ENCODE assay signal across 30 mouse cellular contexts in the genomic region with DNA sequence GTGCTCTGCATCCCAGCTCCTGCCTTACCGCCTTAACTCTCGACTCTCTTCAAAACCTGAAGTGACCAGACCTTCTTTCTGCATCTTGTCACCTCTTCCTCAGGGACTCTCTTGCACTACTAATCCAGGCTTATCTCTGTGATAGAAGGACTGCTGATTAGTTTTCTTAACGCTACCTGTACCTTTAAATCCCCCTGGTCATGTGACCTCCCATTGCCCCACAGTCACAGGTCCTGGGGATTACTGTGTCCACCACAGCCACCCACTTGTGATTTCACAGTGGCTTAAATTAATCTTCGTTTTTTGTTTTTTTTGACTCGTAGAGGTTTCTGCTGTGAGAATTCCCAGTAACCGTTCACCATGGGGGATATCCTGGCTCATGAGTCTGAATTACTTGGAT. TPM values are rescaled to one million over a fixed set of nuclear protein-coding genes. Genes with fewer than 3 reads are reported as not detected.
DNase-seq lines count a peak whose midpoint lies in the region; ATAC-seq and TF ChIP-seq lines count a peak whose summit lies in the region.
"Had no signal": no experiment of that assay in that cellular context is flagged by ENCODE, and none has a peak within 500 bp of the region (broad histone marks: within the 10 kb centered on the region; RNA-seq: fewer than 3 reads in every experiment).

No protein-coding gene starts in this region.

- in situ Hi-C loops in CH12.LX (cut with MboI; ENCODE audit: low pct_ligation_motif_present, low pct_unique_long_range_greater_than_20kb, low sequenced_read_pairs) = no loop called here

- TF ChIP-seq CTCF in CH12.LX (conservative IDR thresholded peaks at IDR 0.05 in 1 of 2, IDR thresholded peaks at IDR 0.05 in 1 of 2; ENCODE audit: low read depth in 2 of 2, low read length in 2 of 2) = no peak
- TF ChIP-seq CTCF in liver, postnatal 0 days (IDR thresholded peaks at IDR 0.05; ENCODE audit: low read depth) = no peak

- peaks cover 73% of the 10 kb centered on the region for H3K4me1 ChIP-seq in liver, embryonic 12.5 days
- H3K4me1 ChIP-seq in neural tube, embryonic 13.5 days (replicated peaks) = peaks cover 23% of the 10 kb centered on the region
- H3K4me1 ChIP-seq in CH12.LX (ENCODE audit: control insufficient read depth in 1 of 2, insufficient read depth in 2 of 2) = peaks cover 3 to 44% of the 10 kb centered on the region in 2 experiments; a peak in 3 of 4 replicates
- H3K4me1 ChIP-seq in liver, postnatal 0 days (ENCODE audit: insufficient read depth) = peaks cover 15% of the 10 kb centered on the region

- DNase-seq in liver = no peak
- DNase-seq in neural tube, embryonic 10.5 days (ENCODE audit: extremely low spot score, low spot score) = no peak
- peak; percentile 12 for DNase-seq in CH12.LX (ENCODE audit: extremely low read depth)
- DNase-seq in liver, postnatal 0 days = no peak
- DNase-seq in ovary, postnatal 14 days (ENCODE audit: low spot score) = no peak
- DNase-seq: adrenal gland, postnatal 10 days; adrenal gland, postnatal 36 days; B cell, adult 2 months; cerebellum, adult 18-20 months; cerebellum, postnatal 14 days; gastrocnemius, postnatal 25 days; heart, adult 18-20 months; heart, postnatal 10 days; heart, postnatal 36 days had no signal

- no peak for ATAC-seq in liver, embryonic 12.5 days
- no peak for ATAC-seq in neural tube, embryonic 13.5 days (ENCODE audit: low read depth)
- ATAC-seq in liver, postnatal 0 days = no peak
- ATAC-seq: CD4-positive, CD25-positive, alpha-beta regulatory T cell, adult 4 months; forebrain, embryonic 15.5 days; hindbrain, postnatal 0 days; Patski had no signal

- H3K9me3 ChIP-seq in liver, embryonic 12.5 days (replicated peaks) = no peaks in the 10 kb centered on the region
- no peaks in the 10 kb centered on the region for H3K9me3 ChIP-seq in neural tube, embryonic 13.5 days
- no peaks in the 10 kb centered on the region for H3K9me3 ChIP-seq in CH12.LX (replicated peaks; ENCODE audit: low read length)
- no peaks in the 10 kb centered on the region for H3K9me3 ChIP-seq in liver, postnatal 0 days (ENCODE audit: low read length)
- H3K9me3 ChIP-seq: embryonic facial prominence, embryonic 12.5 days; forebrain, embryonic 12.5 days; forebrain, embryonic 15.5 days; heart, embryonic 12.5 days; heart, embryonic 15.5 days; hindbrain, embryonic 10.5 days had no signal

- H3K4me2 ChIP-seq in liver, embryonic 12.5 days = peak overlapping the region; percentile 92; the same call in 1 of the 2 replicates
- no peak overlapping the region for H3K4me2 ChIP-seq in neural tube, embryonic 13.5 days
- H3K4me2 ChIP-seq in CH12.LX (ENCODE audit: insufficient read depth, low read depth, poor library complexity, severe bottlenecking) = peak overlapping the region; percentile 46
- 0 out of 2 replicates have a peak overlapping the region, but pooled peaks have one; percentile 98 for H3K4me2 ChIP-seq in liver, postnatal 0 days (ENCODE audit: low read depth, low read length)
- H3K4me2 ChIP-seq: embryonic facial prominence, embryonic 12.5 days; forebrain, embryonic 12.5 days; forebrain, embryonic 15.5 days; heart, embryonic 12.5 days; heart, embryonic 15.5 days; hindbrain, embryonic 14.5 days had no signal

- no peak for TF ChIP-seq POLR2A in CH12.LX (IDR thresholded peaks at IDR 0.05; ENCODE audit: low read depth, low read length)

- no peak for TF ChIP-seq EP300 in CH12.LX (IDR thresholded peaks at IDR 0.05; ENCODE audit: low read length)
- no peak for TF ChIP-seq EP300 in liver, postnatal 0 days (IDR thresholded peaks at IDR 0.05; ENCODE audit: low read depth)

- peaks cover 26% of the 10 kb centered on the region for H3K36me3 ChIP-seq in liver, embryonic 12.5 days
- peaks cover 47% of the 10 kb centered on the region for H3K36me3 ChIP-seq in neural tube, embryonic 13.5 days
- peaks cover 18 to 43% of the 10 kb centered on the region in 2 experiments for H3K36me3 ChIP-seq in CH12.LX (replicated peaks in 1 of 2; ENCODE audit: control insufficient read depth in 1 of 2, insufficient read depth in 1 of 2, low read length in 1 of 2)
- no peaks in the 10 kb centered on the region for H3K36me3 ChIP-seq in liver, postnatal 0 days (replicated peaks; ENCODE audit: insufficient read depth, low read length)

- no peak for TF ChIP-seq RAD21 in CH12.LX (IDR thresholded peaks at IDR 0.05; ENCODE audit: low read depth, low read length)

- no peaks in the 10 kb centered on the region for H3K79me2 ChIP-seq in CH12.LX (replicated peaks; ENCODE audit: control insufficient read depth, extremely low read depth, insufficient read depth, poor library complexity, severe bottlenecking)

- H3K9ac ChIP-seq in liver, embryonic 12.5 days = no peak overlapping the region
- H3K9ac ChIP-seq in neural tube, embryonic 13.5 days = 0 out of 2 replicates have a peak overlapping the region, but pooled peaks have one; percentile 17
- peak overlapping the region; percentile 1 for H3K9ac ChIP-seq in CH12.LX (ENCODE audit: insufficient read depth, low read depth)
- no peak overlapping the region for H3K9ac ChIP-seq in liver, postnatal 0 days (replicated peaks)
- H3K9ac ChIP-seq: forebrain, embryonic 12.5 days; forebrain, embryonic 15.5 days; heart, embryonic 15.5 days; hindbrain, embryonic 14.5 days had no signal

- dilution Hi-C loops in CH12.LX (cut with MboI; ENCODE audit: extremely low pct_ligation_motif_present, extremely low pct_unique_long_range_greater_than_20kb, low sequenced_read_pairs) = no loop called here

- WGBS in liver, embryonic 12.5 days (ENCODE audit: insufficient replicate concordance) = 79% methylated on average over 6 of the region's 6 CpGs
- WGBS in neural tube, embryonic 13.5 days = 93% methylated on average over 6 of the region's 6 CpGs
- WGBS in liver, postnatal 0 days (ENCODE audit: insufficient replicate concordance) = 84% methylated on average over 6 of the region's 6 CpGs

- H3K27me3 ChIP-seq in liver, embryonic 12.5 days (replicated peaks) = no peaks in the 10 kb centered on the region
- H3K27me3 ChIP-seq in neural tube, embryonic 13.5 days = no peaks in the 10 kb centered on the region
- no peaks in the 10 kb centered on the region for H3K27me3 ChIP-seq in CH12.LX (replicated peaks)
- no peaks in the 10 kb centered on the region for H3K27me3 ChIP-seq in liver, postnatal 0 days (ENCODE audit: insufficient read depth, low read length)
- H3K27me3 ChIP-seq: embryonic facial prominence, embryonic 12.5 days; forebrain, embryonic 12.5 days; forebrain, embryonic 15.5 days; heart, embryonic 12.5 days; heart, embryonic 15.5 days; Patski had no signal

- H3K27ac ChIP-seq in liver, embryonic 12.5 days = no peak overlapping the region
- no peak overlapping the region for H3K27ac ChIP-seq in neural tube, embryonic 13.5 days (replicated peaks)
- H3K27ac ChIP-seq in CH12.LX (ENCODE audit: insufficient read depth, low read depth) = peak overlapping the region; percentile 63; the same call in 1 of the 2 replicates
- H3K27ac ChIP-seq in liver, postnatal 0 days (ENCODE audit: low read depth) = no peak overlapping the region
- H3K27ac ChIP-seq: embryonic facial prominence, embryonic 12.5 days; forebrain, embryonic 12.5 days; forebrain, embryonic 15.5 days; heart, embryonic 15.5 days; hindbrain, embryonic 10.5 days; hindbrain, embryonic 14.5 days; hindbrain, postnatal 0 days had no signal

- no peak overlapping the region for H3K4me3 ChIP-seq in liver, embryonic 12.5 days
- H3K4me3 ChIP-seq in neural tube, embryonic 13.5 days = no peak overlapping the region
- peak overlapping the region in 2 of 3 experiments; percentile 4 to 76 for H3K4me3 ChIP-seq in CH12.LX (replicated peaks in 1 of 3; ENCODE audit: low read depth in 2 of 3, low read length in 2 of 3, poor library complexity in 1 of 3)
- H3K4me3 ChIP-seq in liver, postnatal 0 days (ENCODE audit: low read depth, low read length) = no peak overlapping the region
- H3K4me3 ChIP-seq: embryonic facial prominence, embryonic 12.5 days; forebrain, embryonic 12.5 days; forebrain, embryonic 15.5 days; heart, embryonic 12.5 days; heart, embryonic 15.5 days had no signal

TF ChIP-seq in CH12.LX, 34 proteins besides CTCF, POLR2A, EP300 and RAD21:
- TF ChIP-seq USF1 (IDR thresholded peaks at IDR 0.05; ENCODE audit: low read depth, low read length) = peak; percentile 62
- TF ChIP-seq USF2 (conservative IDR thresholded peaks at IDR 0.05; ENCODE audit: low read depth, low read length) = peak; percentile 59
- no peak for TF ChIP-seq ZNF384 (IDR thresholded peaks at IDR 0.05; ENCODE audit: low read depth, low read length)

RNA-seq across cellular contexts. Expression of a gene that starts 2.0 kb away (rescaled TPM):
- 15.2 and 16.9 TPM in 2 replicates for polyA plus RNA-seq in liver, embryonic 12.5 days (2016; fragmentation: Nextera tagmentation; extraction: Ambion mirVana)
- polyA plus RNA-seq in neural tube, embryonic 13.5 days (2015; fragmentation: Nextera tagmentation; extraction: Ambion mirVana) = 28.9 and 32.9 TPM in 2 replicates
- total RNA-seq in CH12.LX (2012; rRNA removed) = 8.4 and 10.9 TPM in 2 replicates
- 14.3 and 15.5 TPM in 2 replicates for total RNA-seq in CH12.LX (2014; rRNA removed)
- polyA plus RNA-seq in CH12.LX (2012; ENCODE audit: insufficient read length, low read depth) = 15.1 and 15.2 TPM in 2 replicates
- 4.7 and 5.0 TPM in 2 replicates for polyA plus RNA-seq in liver, postnatal 0 days (2015; fragmentation: Nextera tagmentation; extraction: Ambion mirVana)

RNA-seq across cellular contexts. Expression of a gene that starts 23.2 kb away (rescaled TPM):
- 0.30 TPM in 1 of 2 replicates, not detected in the other for polyA plus RNA-seq in liver, embryonic 12.5 days (2016; fragmentation: Nextera tagmentation; extraction: Ambion mirVana)
- not detected in 2 replicates for polyA plus RNA-seq in neural tube, embryonic 13.5 days (2015; fragmentation: Nextera tagmentation; extraction: Ambion mirVana)
- 0.47 and 1.6 TPM in 2 replicates for total RNA-seq in CH12.LX (2012; rRNA removed)
- total RNA-seq in CH12.LX (2014; rRNA removed) = 4.4 and 5.3 TPM in 2 replicates
- polyA plus RNA-seq in CH12.LX (2012; ENCODE audit: insufficient read length, low read depth) = 38.2 and 78.8 TPM in 2 replicates
- not detected in 2 replicates for polyA plus RNA-seq in liver, postnatal 0 days (2015; fragmentation: Nextera tagmentation; extraction: Ambion mirVana)
- total RNA-seq: ES-E14; gastrocnemius, adult 8-10 months had no signal
- polyA plus RNA-seq: CD4-positive, CD25-positive, alpha-beta regulatory T cell, adult 4 months; gonadal fat pad, adult 2 months; hindbrain, embryonic 10.5 days had no signal

RNA-seq across cellular contexts. Expression of a gene that starts 44.8 kb away (rescaled TPM):
- polyA plus RNA-seq in liver, embryonic 12.5 days (2016; fragmentation: Nextera tagmentation; extraction: Ambion mirVana) = 0.26 and 0.51 TPM in 2 replicates
- polyA plus RNA-seq in neural tube, embryonic 13.5 days (2015; fragmentation: Nextera tagmentation; extraction: Ambion mirVana) = 0.21 and 0.27 TPM in 2 replicates
- total RNA-seq in CH12.LX (2012; rRNA removed) (0.08 TPM in 1 of 2 replicates, not detected in the other), CH12.LX (2014; rRNA removed) (not detected in 2 replicates)
- 0.47 and 0.61 TPM in 2 replicates for polyA plus RNA-seq in CH12.LX (2012; ENCODE audit: insufficient read length, low read depth)
- not detected in 2 replicates for polyA plus RNA-seq in liver, postnatal 0 days (2015; fragmentation: Nextera tagmentation; extraction: Ambion mirVana)
- total RNA-seq: hindbrain, postnatal 0 days had no signal
- polyA plus RNA-seq: erythroblast, embryonic 14.5 days had no signal

Comparison
In these comparisons a context has a peak if more than half of its experiments do, and no peak if none do; other contexts are left out.
1. H3K4me3 ChIP-seq: peak in CH12.LX (2 of 3); none in liver, embryonic 12.5 days (single experiment), neural tube, embryonic 13.5 days (single experiment) and liver, postnatal 0 days (single experiment).
2. H3K9ac ChIP-seq: peak in neural tube, embryonic 13.5 days (single experiment) and CH12.LX (single experiment); none in liver, embryonic 12.5 days (single experiment) and liver, postnatal 0 days (single experiment).
3. RNA of a gene that starts 23.2 kb away (polyA plus RNA-seq): 38.2 to 78.8 TPM in CH12.LX; 0.30 TPM in liver, embryonic 12.5 days, not detected in neural tube, embryonic 13.5 days and not detected in liver, postnatal 0 days; every median in the first group is over 10 times any median in the second.